Mouse (Mus musculus) spleen, adult 2 months (tissue): ENCODE data around the gene Acad12. TPM values are rescaled to one million over a fixed set of nuclear protein-coding genes. Genes with fewer than 3 reads are reported as not detected.

Experiments used
- DNase-seq, 2 experiments: peaks; one replicate each; pipeline versions ENCODE4 v3.0.0 to v3.0.0-alpha.2; 2012 to 2021; ENCODE audit warnings: low spot score in 2 of 2, low read depth in 1 of 2
- H3K27ac ChIP-seq: fragments of 200-500 bp; 2 replicates; pipeline ENCODE4 v1.5.1; 2012; ENCODE audit warnings: low read length, inconsistent platforms; ENCODE audit not compliant: insufficient read depth
- H3K27me3 ChIP-seq: fragments of 200-500 bp; 2 replicates; pipeline ENCODE4 v1.6.1; 2012; ENCODE audit warnings: mild to moderate bottlenecking, moderate library complexity, low read length, inconsistent platforms; ENCODE audit not compliant: control insufficient read depth, insufficient read depth
- H3K36me3 ChIP-seq: fragments of 200-500 bp; 2 replicates; pipeline ENCODE4 v1.6.1; 2012; ENCODE audit warnings: mild to moderate bottlenecking, low read length, inconsistent platforms; ENCODE audit not compliant: control insufficient read depth, insufficient read depth
- H3K4me1 ChIP-seq: fragments of 200-500 bp; 2 replicates; pipeline ENCODE4 v1.6.1; 2011; ENCODE audit warnings: inconsistent platforms; ENCODE audit not compliant: control insufficient read depth, insufficient read depth, insufficient read length
- H3K4me3 ChIP-seq: fragments of 200-500 bp; 2 replicates; pipeline ENCODE4 v1.5.1; 2011; ENCODE audit warnings: mild to moderate bottlenecking, inconsistent platforms; ENCODE audit not compliant: insufficient read depth, insufficient read length; ENCODE audit errors: extremely low read depth
- CTCF ChIP-seq: fragments of 200-500 bp; IDR thresholded peaks from 2 replicates; pipeline ENCODE4 v1.5.1; 2011; ENCODE audit warnings: mild to moderate bottlenecking, inconsistent platforms; ENCODE audit not compliant: insufficient read depth, insufficient read length, insufficient replicate concordance; ENCODE audit errors: extremely low read depth
- POLR2A ChIP-seq: fragments of 200-500 bp; IDR thresholded peaks from 2 replicates; pipeline ENCODE4 v1.6.1; 2011; ENCODE audit warnings: low read depth, low read length, inconsistent platforms
- WGBS: fragments of 180-500 bp; shearing (Covaris S2); methylation state at CpG from one replicate; pipeline ENCODE4 v1.1.7; 2018; 5-methylcytosine and 5-hydroxymethylcytosine counted together
- polyA plus RNA-seq: library from polyadenylated mRNA; depleted of rRNA; stranded (reverse); fragments of >200 nt; gene quantifications from 2 replicates; pipeline ENCODE4 v1.2.3, GENCODE M21; 2012; rRNA removed

Gene Acad12
- polyA plus RNA-seq, 1 experiment: 5.5 TPM

- no peaks in the 10 kb centered on the region for H3K4me1 ChIP-seq
- no peak for DNase-seq
- 87% methylated on average over 9 of the region's 9 CpGs for WGBS
- H3K27ac ChIP-seq: no peak overlapping the region
- no peaks in the 10 kb centered on the region for H3K27me3 ChIP-seq
- H3K4me3 ChIP-seq: no peak overlapping the region
- TF ChIP-seq CTCF (no peak), POLR2A (no peak)
- peaks cover 41% of the 10 kb centered on the region for H3K36me3 ChIP-seq
These were observed 48.8 kb downstream of the Acad12 start for GRCm38 (mm10) chr5:121569881-121570420.

- Histone ChIP-seq H3K4me1 (no peaks in the 10 kb centered on the region; the same call in 1 of the 2 replicates), H3K36me3 (peaks cover 15% of the 10 kb centered on the region), H3K27me3 (no peaks in the 10 kb centered on the region), H3K27ac (no peak overlapping the region), H3K4me3 (no peak overlapping the region)
- no peak for TF ChIP-seq CTCF
- no peak for TF ChIP-seq POLR2A
- no peak for DNase-seq
- WGBS: 91% methylated on average over 16 of the region's 16 CpGs
These were observed 52.6 kb downstream of the Acad12 start for GRCm38 (mm10) chr5:121566035-121566681.

- 0 out of 2 replicates have a peak overlapping the region, but pooled peaks have one; percentile 9 for H3K27ac ChIP-seq
- peak; percentile 80 to 88 for DNase-seq
- H3K4me3 ChIP-seq: peak overlapping the region; percentile 43; the same call in 1 of the 2 replicates
- peaks cover 3% of the 10 kb centered on the region for H3K36me3 ChIP-seq
- no peaks in the 10 kb centered on the region for H3K27me3 ChIP-seq
- H3K4me1 ChIP-seq: no peaks in the 10 kb centered on the region; the same call in 1 of the 2 replicates
- peak; percentile 93 for TF ChIP-seq CTCF
- TF ChIP-seq POLR2A: no peak
- 2% methylated on average over 11 of the region's 11 CpGs for WGBS
These were observed 54.3 kb downstream of the Acad12 start for GRCm38 (mm10) chr5:121564468-121564895.

GRCm38 (mm10) chr5:121562436-121562835 lies 56.3 kb downstream of the Acad12 start:
- TF ChIP-seq POLR2A (no peak), CTCF (no peak)
- 89% methylated on average over 3 of the region's 3 CpGs for WGBS

GRCm38 (mm10) chr5:121549196-121549595 lies 69.5 kb downstream of the Acad12 start:
- Histone ChIP-seq H3K27ac (no peak overlapping the region), H3K27me3 (no peaks in the 10 kb centered on the region), H3K36me3 (no peaks in the 10 kb centered on the region), H3K4me1 (peaks cover 2% of the 10 kb centered on the region; the same call in 1 of the 2 replicates), H3K4me3 (no peak overlapping the region)
- no peak for TF ChIP-seq POLR2A
- TF ChIP-seq CTCF: no peak
- WGBS: 91% methylated on average over 7 of the region's 7 CpGs
- DNase-seq: no peak

More at GRCm38 (mm10) chr5:121562436-121562835, 56.3 kb downstream of the Acad12 start:
- H3K27me3 ChIP-seq: no peaks in the 10 kb centered on the region
- no peak overlapping the region for H3K4me3 ChIP-seq
- DNase-seq: no peak
- no peaks in the 10 kb centered on the region for H3K36me3 ChIP-seq
- H3K27ac ChIP-seq: no peak overlapping the region
- no peaks in the 10 kb centered on the region; the same call in 1 of the 2 replicates for H3K4me1 ChIP-seq

GRCm38 (mm10) chr5:121547084-121547483 lies 71.7 kb downstream of the Acad12 start:
- H3K4me3 ChIP-seq: no peak overlapping the region
- no peak for TF ChIP-seq CTCF
- TF ChIP-seq POLR2A: no peak
- 80% methylated on average over 3 of the region's 3 CpGs for WGBS
- H3K27ac ChIP-seq: no peak overlapping the region
- no peak for DNase-seq
- no peaks in the 10 kb centered on the region for H3K36me3 ChIP-seq
- no peaks in the 10 kb centered on the region for H3K27me3 ChIP-seq
- peaks cover 2% of the 10 kb centered on the region; the same call in 1 of the 2 replicates for H3K4me1 ChIP-seq

Other genes with a start within 250 kb of the Acad12 start
- 75.4 and 82.2 TPM in 2 replicates for gene Trafd1, start 233.3 kb downstream of the Acad12 start, polyA plus RNA-seq
- gene Naa25, start 221.0 kb downstream of the Acad12 start, polyA plus RNA-seq: 7.5 TPM in 2 replicates
- gene Tmem116, start 167.0 kb downstream of the Acad12 start, polyA plus RNA-seq: 1.3 and 2.3 TPM in 2 replicates
- 47.5 and 52.0 TPM in 2 replicates for gene Erp29, start 166.4 kb downstream of the Acad12 start, polyA plus RNA-seq
- gene Adam1b, start 115.5 kb downstream of the Acad12 start, polyA plus RNA-seq: 0.02 TPM in 1 of 2 replicates, not detected in the other
- gene Adam1a, start 73.5 kb downstream of the Acad12 start, polyA plus RNA-seq: 2.1 and 2.8 TPM in 2 replicates
- gene Gm42878, start 73.5 kb downstream of the Acad12 start, polyA plus RNA-seq: 0.19 TPM in 1 of 2 replicates, not detected in the other
- gene Mapkapk5, start 73.0 kb downstream of the Acad12 start, polyA plus RNA-seq: 17.9 and 18.9 TPM in 2 replicates
- gene Aldh2, start 25.1 kb downstream of the Acad12 start, polyA plus RNA-seq: 384 and 386 TPM in 2 replicates
- gene Acad10, start 41.6 kb upstream of the Acad12 start, polyA plus RNA-seq: 3.9 and 4.4 TPM in 2 replicates
- gene Brap, start 41.6 kb upstream of the Acad12 start, polyA plus RNA-seq: 17.9 and 22.5 TPM in 2 replicates
- 70.0 and 71.9 TPM in 2 replicates for gene Atxn2, start 92.4 kb upstream of the Acad12 start, polyA plus RNA-seq
- 118 and 259 TPM in 2 replicates for gene Sh2b3, start 218.7 kb upstream of the Acad12 start, polyA plus RNA-seq
- gene Pheta1, start 230.0 kb upstream of the Acad12 start, polyA plus RNA-seq: 5.1 and 5.9 TPM in 2 replicates